Mouse (Mus musculus) cerebellum, adult 2 months (tissue): Measurements from ENCODE around the gene Slc28a3.

Experiments used
- CTCF ChIP-seq: fragments of 200-500 bp; IDR thresholded peaks from 2 replicates; pipeline ENCODE4 v1.5.1; 2011; ENCODE audit warnings: low read depth, mild to moderate bottlenecking, control low read depth, low read length, moderate library complexity, borderline replicate concordance; ENCODE audit not compliant: insufficient read depth
- POLR2A ChIP-seq: fragments of 200-500 bp; IDR thresholded peaks from 2 replicates; pipeline ENCODE4 v1.6.1; 2011; ENCODE audit warnings: low read length, control low read depth, borderline replicate concordance; ENCODE audit not compliant: insufficient read depth

DNA sequence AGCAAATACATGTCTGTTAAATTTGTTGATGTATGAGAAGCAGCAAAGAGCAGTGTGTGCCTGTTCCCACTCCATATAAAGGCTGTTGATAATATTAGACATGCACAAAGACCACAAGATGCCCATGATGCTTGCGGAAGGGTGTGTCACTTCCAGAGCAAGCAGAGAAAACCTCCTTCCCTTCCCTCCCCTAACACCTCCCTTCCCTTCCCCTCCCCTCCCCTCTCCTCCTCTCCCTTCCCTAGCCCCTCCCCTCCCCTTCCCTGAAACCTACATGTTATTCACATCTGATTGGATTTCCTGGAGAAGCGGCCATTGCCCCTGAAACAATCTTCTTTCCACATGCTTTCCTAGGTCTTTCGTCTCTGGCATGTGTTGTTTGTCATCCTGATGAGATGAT lies 75.8 kb downstream of the Slc28a3 start:
- TF ChIP-seq POLR2A, result no peak
- no peak for TF ChIP-seq CTCF
